In genomic region chr12:16169781-16170535, GRCm38 (mm10) we compare ENCODE assay signal across 22 mouse cellular contexts.
DNase-seq lines count a peak whose midpoint lies in the region; ATAC-seq lines count a peak whose summit lies in the region.
"Had no signal": no experiment of that assay in that cellular context is flagged by ENCODE, and none has a peak within 500 bp of the region (broad histone marks: within the 10 kb centered on the region; RNA-seq: fewer than 3 reads in every experiment).

No protein-coding gene starts in this region.

- no peaks in the 10 kb centered on the region; the same call in 1 of the 2 replicates for H3K27me3 ChIP-seq in splenic B cell, adult 2 months (ENCODE audit: control insufficient read depth, insufficient read depth, low read length, poor library complexity, severe bottlenecking)
- H3K27me3 ChIP-seq: embryonic facial prominence, embryonic 12.5 days; heart, embryonic 15.5 days had no signal

- intact Hi-C loops in heart, postnatal 36 days (cut with DNase I): no loop called here

- no peaks in the 10 kb centered on the region for H3K36me3 ChIP-seq in splenic B cell, adult 2 months (ENCODE audit: control insufficient read depth, insufficient read depth, low read length, poor library complexity, severe bottlenecking)
- H3K36me3 ChIP-seq: embryonic facial prominence, embryonic 12.5 days; G1E; heart, embryonic 15.5 days; hindbrain, embryonic 10.5 days; midbrain, embryonic 10.5 days had no signal

- DNase-seq in lung, postnatal 25 days (ENCODE audit: low spot score): peak; percentile 6
- DNase-seq in lung, postnatal 10 days: no peak
- DNase-seq in ZHBTc4 (ENCODE audit: low read depth, low spot score): peak; percentile 16
- DNase-seq in splenic B cell, adult 2 months (ENCODE audit: low read depth, low spot score): peak; percentile 43
- DNase-seq in adrenal gland, adult 2 months: no peak
- DNase-seq in cerebellum, postnatal 25 days: no peak
- no peak for DNase-seq in heart, postnatal 36 days
- DNase-seq: cerebellum, adult 2 months; heart, adult 18-20 months; kidney, adult 2 months; kidney, postnatal 14 days; lung, adult 18-20 months; lung, postnatal 36 days; right cerebral cortex, adult 18-20 months; thymus, adult 18-20 months had no signal

- peak; percentile 91 for ATAC-seq in inflammation-experienced regulatory T-cells, adult 6 months
- ATAC-seq: forebrain, embryonic 16.5 days had no signal

Comparison
In these comparisons a context has a peak if more than half of its experiments do, and no peak if none do; other contexts are left out.
1. DNase-seq: peak in lung, postnatal 25 days (single experiment), ZHBTc4 (single experiment) and splenic B cell, adult 2 months (single experiment); none in lung, postnatal 10 days (single experiment), adrenal gland, adult 2 months (single experiment), cerebellum, postnatal 25 days (0 of 2) and heart, postnatal 36 days (0 of 2).